Mouse (Mus musculus): ENCODE measurements around the gene Pum2. TPM values are rescaled to one million over a fixed set of nuclear protein-coding genes. Genes with fewer than 3 reads are reported as not detected.
"Not testable (repeated sequence)": the region's sequence is repeated elsewhere in the genome, so short reads cannot be mapped to it uniquely, and the experiment has no call there.

Gene Pum2
- polyA plus RNA-seq (2012; ENCODE audit: insufficient read depth, low replicate concordance) = 1.1 and 9.0 TPM in 2 replicates

DNA sequence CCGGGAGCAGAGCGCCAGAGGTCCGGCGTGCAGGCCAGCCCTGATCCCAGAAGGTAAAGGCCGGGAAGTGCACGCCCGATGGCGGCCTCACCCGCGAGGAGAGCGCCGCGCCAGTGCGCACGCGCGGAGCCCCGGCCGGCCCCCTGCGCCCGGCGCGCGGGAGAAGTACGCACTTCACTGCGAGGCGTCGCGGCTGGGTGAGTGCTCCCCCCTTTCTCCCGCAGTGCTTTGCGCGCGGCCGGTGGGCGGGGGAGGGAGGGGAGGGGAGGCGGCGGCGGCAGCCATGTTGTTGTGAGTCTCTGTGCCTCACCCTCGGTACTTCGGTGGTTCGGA is at the start of gene Pum2:
Gene Pum2 (plus strand): TSS at position 161 of the 333 bp plus-strand sequence.
- Histone ChIP-seq H3K4me3 (replicated peaks) (peak within 1 kb of the TSS; percentile 100), H3K36me3 (replicated peaks; ENCODE audit: low read length) (peaks cover 3% of the 10 kb centered on the region), H3K4me1 (peaks cover 38% of the 10 kb centered on the region), H3K27me3 (replicated peaks) (no peaks in the 10 kb centered on the region), H3K9me3 (peaks cover 9% of the 10 kb centered on the region; the same call in 1 of the 2 replicates)
- TF ChIP-seq GATA1 (IDR thresholded peaks at IDR 0.05; ENCODE audit: borderline replicate concordance, low read length) = no peak
- TF ChIP-seq FLI1 (IDR thresholded peaks at IDR 0.05; ENCODE audit: low read length) = no peak

DNA sequence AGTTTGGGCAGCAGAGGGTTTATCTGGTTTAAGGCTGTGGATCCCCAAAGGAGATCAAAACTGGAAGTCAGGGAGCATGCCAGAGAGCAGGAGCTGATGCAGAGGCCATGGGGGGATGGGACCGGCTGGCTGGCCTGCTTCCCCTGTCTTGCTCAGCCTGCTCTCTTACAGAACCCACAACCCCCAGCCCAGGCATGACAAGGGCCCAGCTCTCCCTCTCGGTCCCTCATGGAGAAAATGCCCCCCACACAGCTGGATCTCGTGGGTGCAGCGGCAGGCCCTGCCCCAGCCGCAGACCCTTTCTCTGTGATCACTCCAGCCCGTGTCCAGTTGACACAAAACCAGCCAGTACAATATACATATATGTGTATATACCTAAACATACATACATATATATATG is 44.4 kb upstream of the Pum2 start:
- Histone ChIP-seq H3K27me3 (replicated peaks) (no peaks in the 10 kb centered on the region), H3K4me1 (no peaks in the 10 kb centered on the region), H3K9me3 (no peaks in the 10 kb centered on the region), H3K4me3 (replicated peaks) (peak overlapping the region; percentile 33), H3K36me3 (replicated peaks; ENCODE audit: low read length) (peaks cover 4% of the 10 kb centered on the region)
- TF ChIP-seq FLI1 (IDR thresholded peaks at IDR 0.05; ENCODE audit: low read length) (no peak), GATA1 (IDR thresholded peaks at IDR 0.05; ENCODE audit: borderline replicate concordance, low read length) (no peak)

DNA sequence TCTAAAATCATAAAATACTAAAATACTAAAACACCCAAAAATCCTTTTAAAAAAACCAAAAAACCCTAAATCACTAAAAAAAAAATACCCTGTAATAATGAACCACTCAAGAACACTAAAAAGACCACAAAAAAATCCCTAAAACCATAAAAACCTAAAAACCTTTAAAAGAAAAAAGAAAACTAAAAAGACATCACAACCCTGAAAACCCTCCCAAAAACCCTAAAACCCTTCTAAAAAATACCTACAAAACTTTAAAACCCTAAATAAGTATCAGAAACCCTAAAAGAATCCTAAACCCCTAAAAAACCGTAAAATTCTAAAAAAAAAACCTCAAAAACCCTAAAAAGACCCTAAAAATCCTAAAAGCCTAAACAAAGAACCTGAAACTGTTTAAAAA is 42.2 kb upstream of the Pum2 start:
- TF ChIP-seq GATA1 (IDR thresholded peaks at IDR 0.05; ENCODE audit: borderline replicate concordance, low read length) = no peak
- no peak for TF ChIP-seq FLI1 (IDR thresholded peaks at IDR 0.05; ENCODE audit: low read length)
- Histone ChIP-seq H3K36me3 (replicated peaks; ENCODE audit: low read length) (peaks cover 4% of the 10 kb centered on the region), H3K4me3 (replicated peaks) (no peak overlapping the region), H3K9me3 (no peaks in the 10 kb centered on the region), H3K27me3 (replicated peaks) (no peaks in the 10 kb centered on the region), H3K4me1 (no peaks in the 10 kb centered on the region; the same call in 1 of the 2 replicates)

DNA sequence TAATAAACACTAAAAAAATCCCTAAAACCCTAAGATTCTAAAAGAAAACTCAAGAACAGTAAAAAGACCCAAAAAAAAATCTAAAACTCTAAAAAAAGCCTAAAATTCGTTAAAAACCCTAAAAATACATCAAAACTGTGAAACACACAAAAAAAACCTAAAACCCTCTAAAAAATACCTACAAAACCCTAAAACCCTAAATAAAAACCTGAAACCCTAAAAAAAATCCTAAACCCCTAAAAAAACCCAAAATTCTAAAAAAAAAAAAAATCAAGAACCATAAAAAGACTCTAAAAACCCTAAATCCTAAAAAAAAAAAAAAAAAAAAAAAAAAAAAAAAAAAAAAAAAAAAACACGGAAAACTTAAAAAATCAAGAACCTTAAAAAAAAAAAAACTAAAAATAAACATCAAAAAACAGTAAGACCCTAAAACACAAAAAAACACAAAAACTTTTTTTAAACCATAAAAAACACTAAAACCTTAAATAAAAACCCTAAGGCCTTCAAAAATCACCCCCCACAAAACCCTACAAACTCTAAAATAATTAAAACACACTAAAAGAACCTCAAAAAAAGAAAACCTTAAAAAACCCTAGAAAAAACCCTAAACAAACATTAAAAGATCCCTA is 41.1 kb upstream of the Pum2 start:
- H3K9me3 ChIP-seq = peaks cover 3% of the 10 kb centered on the region; the same call in 1 of the 2 replicates
- peaks cover 7% of the 10 kb centered on the region for H3K36me3 ChIP-seq (replicated peaks; ENCODE audit: low read length)
- no peak overlapping the region for H3K4me3 ChIP-seq (replicated peaks)
- TF ChIP-seq FLI1 (IDR thresholded peaks at IDR 0.05; ENCODE audit: low read length) (no peak), GATA1 (IDR thresholded peaks at IDR 0.05; ENCODE audit: borderline replicate concordance, low read length) (no peak)
- no peaks in the 10 kb centered on the region for H3K27me3 ChIP-seq (replicated peaks)
- H3K4me1 ChIP-seq = peaks cover 4% of the 10 kb centered on the region

DNA sequence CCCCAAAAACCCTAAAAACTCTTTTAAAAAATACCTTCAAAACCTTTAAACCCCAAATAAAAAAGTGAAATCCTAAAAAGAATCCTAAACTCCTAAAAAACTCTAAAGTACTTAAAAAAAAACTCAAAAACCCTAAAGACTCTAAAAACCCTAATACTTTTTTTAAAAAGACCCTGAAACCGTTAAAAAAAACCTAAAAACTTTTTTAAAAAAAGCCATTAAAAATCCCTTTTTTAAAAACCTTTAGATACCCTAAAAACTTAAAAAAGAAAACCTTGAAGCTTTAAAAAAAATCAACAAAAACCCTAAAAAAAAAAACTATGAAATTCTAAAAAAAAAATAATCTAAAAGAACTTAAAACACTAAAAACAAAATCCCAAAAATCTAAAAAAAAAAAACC is 39.6 kb upstream of the Pum2 start:
- Histone ChIP-seq H3K9me3 (peaks cover 3% of the 10 kb centered on the region; the same call in 1 of the 2 replicates), H3K36me3 (replicated peaks; ENCODE audit: low read length) (peaks cover 7% of the 10 kb centered on the region), H3K4me1 (peaks cover 9% of the 10 kb centered on the region), H3K27me3 (replicated peaks) (no peaks in the 10 kb centered on the region), H3K4me3 (replicated peaks) (no peak overlapping the region)
- no peak for TF ChIP-seq FLI1 (IDR thresholded peaks at IDR 0.05; ENCODE audit: low read length)
- no peak for TF ChIP-seq GATA1 (IDR thresholded peaks at IDR 0.05; ENCODE audit: borderline replicate concordance, low read length)

DNA sequence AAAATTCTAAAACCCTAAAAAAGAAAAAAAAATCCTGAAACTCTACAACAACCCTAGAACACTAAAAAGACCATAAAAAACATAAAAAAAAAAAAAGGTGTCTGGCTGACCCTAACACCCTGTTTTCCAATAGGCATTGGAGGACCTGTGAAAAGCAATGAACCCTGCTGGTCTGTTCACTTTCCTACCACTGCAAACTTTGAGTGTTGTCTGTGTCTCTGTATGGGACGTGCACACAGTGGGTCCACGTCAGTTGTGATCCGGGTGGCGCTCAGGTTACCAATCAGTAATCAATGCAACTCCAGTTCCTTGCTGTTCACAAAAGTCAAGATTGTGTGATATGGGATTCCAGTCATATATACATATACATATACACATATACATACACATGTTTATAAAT is 38.4 kb upstream of the Pum2 start:
- peaks cover 9% of the 10 kb centered on the region for H3K4me1 ChIP-seq
- peaks cover 3% of the 10 kb centered on the region; the same call in 1 of the 2 replicates for H3K9me3 ChIP-seq
- peaks cover 4% of the 10 kb centered on the region for H3K36me3 ChIP-seq (replicated peaks; ENCODE audit: low read length)
- H3K27me3 ChIP-seq (replicated peaks) = no peaks in the 10 kb centered on the region
- no peak overlapping the region for H3K4me3 ChIP-seq (replicated peaks)
- TF ChIP-seq FLI1 (IDR thresholded peaks at IDR 0.05; ENCODE audit: low read length) = no peak

DNA sequence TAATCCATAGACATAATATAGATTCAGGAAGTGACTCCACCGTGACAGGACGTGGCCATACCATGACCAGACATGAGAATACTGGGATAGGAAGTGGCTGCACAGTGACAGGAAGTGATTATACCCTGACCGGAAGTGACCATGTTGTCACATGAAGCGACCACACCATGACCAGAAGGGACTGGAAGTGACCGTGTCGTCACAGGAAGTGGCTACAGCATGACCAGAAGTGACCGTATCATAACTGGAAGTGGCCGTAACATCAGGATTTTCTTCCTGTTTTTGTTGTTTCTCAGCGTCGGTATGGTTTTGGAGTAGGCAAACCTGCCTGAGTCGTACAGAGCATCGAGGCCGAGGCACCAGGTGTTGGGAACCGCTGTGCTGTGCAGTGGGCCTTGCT is 37.0 kb upstream of the Pum2 start:
- TF ChIP-seq GATA1 (IDR thresholded peaks at IDR 0.05; ENCODE audit: borderline replicate concordance, low read length) (no peak), FLI1 (IDR thresholded peaks at IDR 0.05; ENCODE audit: low read length) (peak; percentile 96)
- Histone ChIP-seq H3K27me3 (replicated peaks) (no peaks in the 10 kb centered on the region), H3K4me1 (peaks cover 12% of the 10 kb centered on the region), H3K9me3 (peaks cover 3% of the 10 kb centered on the region; the same call in 1 of the 2 replicates), H3K4me3 (replicated peaks) (peak overlapping the region; percentile 25), H3K36me3 (replicated peaks; ENCODE audit: low read length) (peaks cover 4% of the 10 kb centered on the region)

DNA sequence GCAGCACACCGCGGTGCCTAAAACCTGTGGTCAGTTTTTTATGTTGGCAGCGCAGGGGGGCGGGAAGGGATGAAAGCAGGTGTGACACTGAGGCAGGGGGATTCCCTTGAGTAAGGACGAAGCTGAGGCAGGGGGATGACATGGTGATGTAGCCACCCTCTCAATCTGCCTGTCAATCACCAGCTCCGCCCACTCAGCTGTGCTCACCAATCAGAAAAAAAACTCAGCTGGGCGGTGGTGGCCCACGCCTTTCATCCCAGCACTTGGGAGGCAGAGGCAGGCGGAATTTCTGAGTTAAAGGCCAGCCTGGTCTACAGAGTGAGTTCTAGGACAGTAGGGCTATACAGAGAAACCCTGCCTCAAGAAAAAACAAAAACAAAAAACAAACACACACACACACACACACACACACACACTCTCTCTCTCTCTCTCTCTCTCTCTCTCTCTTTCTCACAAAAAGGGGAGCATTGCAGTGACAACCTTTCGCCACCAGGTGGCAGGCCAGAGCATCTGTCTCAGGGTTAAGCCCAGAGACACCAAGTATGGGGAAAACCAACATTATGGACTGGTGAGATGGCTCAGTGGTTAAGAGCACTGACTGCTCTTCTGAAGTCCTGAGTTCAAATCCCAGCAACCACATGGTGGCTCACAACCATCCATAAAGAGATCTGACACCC is 35.4 kb upstream of the Pum2 start:
- peak overlapping the region; percentile 29 for H3K4me3 ChIP-seq (replicated peaks)
- H3K36me3 ChIP-seq (replicated peaks; ENCODE audit: low read length); H3K9me3 ChIP-seq; H3K27me3 ChIP-seq (replicated peaks): not testable (repeated sequence)
- H3K4me1 ChIP-seq = peaks cover 12% of the 10 kb centered on the region

DNA sequence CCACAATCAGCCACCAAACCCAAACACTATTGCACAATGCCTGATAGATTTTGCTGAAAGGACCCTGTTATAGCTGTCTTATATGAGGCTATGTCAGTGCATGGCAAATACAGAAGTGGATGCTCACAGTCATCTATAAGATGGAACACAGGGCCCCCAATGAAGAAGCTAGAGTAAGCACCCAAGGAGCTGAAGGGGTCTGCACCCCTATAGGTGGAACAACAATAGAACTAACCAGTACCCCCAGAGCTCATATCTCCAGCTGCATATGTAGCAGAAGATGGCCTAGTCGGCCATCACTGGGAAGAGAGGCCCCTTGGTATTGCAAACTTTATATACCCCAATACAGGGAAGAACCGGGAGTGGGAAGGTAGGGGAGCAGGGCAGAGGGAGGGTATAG is 33.7 kb upstream of the Pum2 start:
- Histone ChIP-seq H3K4me3 (replicated peaks) (peak overlapping the region; percentile 95), H3K4me1 (peaks cover 12% of the 10 kb centered on the region)
- not testable (repeated sequence) for H3K36me3 ChIP-seq (replicated peaks; ENCODE audit: low read length); H3K9me3 ChIP-seq; H3K27me3 ChIP-seq (replicated peaks)

DNA sequence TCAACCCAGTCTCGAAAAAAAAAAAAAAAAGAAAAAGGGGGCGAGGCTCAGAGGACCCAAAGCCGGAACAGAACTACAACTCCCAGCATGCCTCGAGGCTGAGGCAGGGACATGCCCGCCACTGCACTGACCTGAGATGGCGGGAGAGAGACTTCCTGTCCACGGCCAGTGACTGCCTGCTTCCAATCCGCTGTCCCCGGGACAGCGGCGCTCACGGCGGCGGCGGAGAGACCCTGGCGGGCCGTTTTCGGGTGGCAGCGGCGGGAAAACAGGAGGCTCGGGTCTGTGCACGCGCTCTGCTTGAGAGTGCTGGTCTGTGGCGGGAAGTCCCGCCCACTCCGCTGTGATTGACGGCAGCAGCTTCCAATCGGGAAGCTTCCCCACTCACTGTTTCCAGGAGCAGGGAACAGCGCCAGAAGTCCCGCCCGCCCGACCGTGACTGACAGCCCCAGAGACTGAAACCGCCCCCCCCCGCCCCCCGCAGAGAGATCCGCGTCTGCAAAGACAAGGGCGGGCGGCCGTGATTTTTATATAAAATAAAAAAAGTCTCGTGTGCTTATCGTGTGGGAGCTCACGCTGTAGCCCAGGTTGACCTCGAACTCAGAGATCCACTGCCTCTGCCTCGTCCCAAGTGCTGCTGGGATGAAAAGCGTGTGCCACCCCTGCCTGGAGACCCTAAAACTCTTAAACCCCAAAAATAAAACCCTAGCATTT is 33.1 kb upstream of the Pum2 start:
- Histone ChIP-seq H3K4me1 (peaks cover 12% of the 10 kb centered on the region), H3K4me3 (replicated peaks) (peak overlapping the region; percentile 95), H3K9me3 (peaks cover 3% of the 10 kb centered on the region; the same call in 1 of the 2 replicates), H3K27me3 (replicated peaks) (no peaks in the 10 kb centered on the region), H3K36me3 (replicated peaks; ENCODE audit: low read length) (peaks cover 4% of the 10 kb centered on the region)
- TF ChIP-seq GATA1 (IDR thresholded peaks at IDR 0.05; ENCODE audit: borderline replicate concordance, low read length) = no peak
- peak; percentile 20; the same call in 1 of the 2 replicates for TF ChIP-seq FLI1 (IDR thresholded peaks at IDR 0.05; ENCODE audit: low read length)

Data from megakaryocyte, embryonic 14.5 days (primary cell).